Mouse (Mus musculus): ENCODE results near the gene Fbxo31. TPM values are rescaled to one million over a fixed set of nuclear protein-coding genes. Genes with fewer than 3 reads are reported as not detected.
A peak's percentile ranks its signal among the peaks of the same experiment; 100 is the strongest.

The Fbxo31 gene
- total RNA-seq, 2 experiments from 2014 or later = 110 to 116 TPM

DNA sequence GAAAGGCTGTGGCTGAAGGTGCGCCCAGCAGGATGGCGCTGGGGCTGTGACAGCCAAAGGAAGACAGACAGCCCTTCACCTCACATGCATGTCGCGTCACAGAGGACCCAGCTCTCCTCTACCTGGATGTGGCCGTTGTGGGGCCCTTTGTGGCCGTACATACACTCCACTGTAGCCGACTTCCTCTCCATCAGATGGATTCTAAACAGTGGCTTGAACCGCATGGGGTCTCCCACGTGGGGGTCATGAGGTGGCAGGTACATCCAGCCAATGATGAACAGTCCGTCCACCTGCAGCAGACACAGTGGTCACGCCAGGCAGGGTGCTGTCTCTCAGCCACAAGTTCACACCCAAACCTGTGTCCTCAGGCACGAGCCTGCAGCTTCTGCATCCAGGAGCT lies 18.8 kb downstream of the Fbxo31 start:
- no peak for DNase-seq (ENCODE audit: low spot score in 2 of 2)
- no peak for TF ChIP-seq CTCF (conservative IDR thresholded peaks at IDR 0.05)
- Histone ChIP-seq H3K27ac (no peak overlapping the region), H3K4me3 (no peak overlapping the region)

DNA sequence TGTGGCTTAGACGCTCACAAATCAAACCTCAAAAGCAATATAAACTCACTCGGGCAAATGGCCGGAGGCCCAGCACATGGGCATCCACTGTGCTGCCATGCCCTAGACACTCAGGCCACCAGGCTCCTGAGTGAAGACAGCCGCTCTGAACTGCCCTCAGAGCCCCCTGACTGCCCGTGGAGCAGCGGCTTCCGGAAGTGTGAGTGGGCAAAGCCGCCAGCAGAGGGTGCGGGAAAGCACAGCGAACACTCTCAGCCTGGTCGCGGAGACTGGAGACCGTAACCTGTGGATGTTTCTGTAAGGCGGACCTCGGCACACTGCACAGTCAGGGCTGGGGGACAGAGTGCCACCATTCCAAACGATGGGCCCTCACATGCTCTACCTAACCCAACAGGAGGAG lies 20.1 kb downstream of the Fbxo31 start:
- TF ChIP-seq CTCF (conservative IDR thresholded peaks at IDR 0.05) = peak; percentile 23; the same call in 1 of the 2 replicates
- DNase-seq (ENCODE audit: low spot score in 2 of 2) = no peak
- no peak overlapping the region for H3K4me3 ChIP-seq
- H3K27ac ChIP-seq = no peak overlapping the region

GRCm38 (mm10) chr8:121557746-121558145 lies 20.9 kb downstream of the Fbxo31 start:
- Histone ChIP-seq H3K4me3 (no peak overlapping the region), H3K27ac (no peak overlapping the region)
- TF ChIP-seq CTCF (conservative IDR thresholded peaks at IDR 0.05) = no peak
- no peak for DNase-seq (ENCODE audit: low spot score in 2 of 2)

- H3K4me3 ChIP-seq = no peak overlapping the region
- no peak overlapping the region for H3K27ac ChIP-seq
- no peak for TF ChIP-seq CTCF (conservative IDR thresholded peaks at IDR 0.05)
- DNase-seq (ENCODE audit: low spot score in 2 of 2) = no peak
Measured at GRCm38 (mm10) chr8:121553831-121554475, 24.7 kb downstream of the Fbxo31 start.

- no peak overlapping the region for H3K27ac ChIP-seq
- no peak for TF ChIP-seq CTCF (conservative IDR thresholded peaks at IDR 0.05)
- H3K4me3 ChIP-seq = no peak overlapping the region
- no peak for DNase-seq (ENCODE audit: low spot score in 2 of 2)
Measured at GRCm38 (mm10) chr8:121552506-121552905, 26.1 kb downstream of the Fbxo31 start.

DNA sequence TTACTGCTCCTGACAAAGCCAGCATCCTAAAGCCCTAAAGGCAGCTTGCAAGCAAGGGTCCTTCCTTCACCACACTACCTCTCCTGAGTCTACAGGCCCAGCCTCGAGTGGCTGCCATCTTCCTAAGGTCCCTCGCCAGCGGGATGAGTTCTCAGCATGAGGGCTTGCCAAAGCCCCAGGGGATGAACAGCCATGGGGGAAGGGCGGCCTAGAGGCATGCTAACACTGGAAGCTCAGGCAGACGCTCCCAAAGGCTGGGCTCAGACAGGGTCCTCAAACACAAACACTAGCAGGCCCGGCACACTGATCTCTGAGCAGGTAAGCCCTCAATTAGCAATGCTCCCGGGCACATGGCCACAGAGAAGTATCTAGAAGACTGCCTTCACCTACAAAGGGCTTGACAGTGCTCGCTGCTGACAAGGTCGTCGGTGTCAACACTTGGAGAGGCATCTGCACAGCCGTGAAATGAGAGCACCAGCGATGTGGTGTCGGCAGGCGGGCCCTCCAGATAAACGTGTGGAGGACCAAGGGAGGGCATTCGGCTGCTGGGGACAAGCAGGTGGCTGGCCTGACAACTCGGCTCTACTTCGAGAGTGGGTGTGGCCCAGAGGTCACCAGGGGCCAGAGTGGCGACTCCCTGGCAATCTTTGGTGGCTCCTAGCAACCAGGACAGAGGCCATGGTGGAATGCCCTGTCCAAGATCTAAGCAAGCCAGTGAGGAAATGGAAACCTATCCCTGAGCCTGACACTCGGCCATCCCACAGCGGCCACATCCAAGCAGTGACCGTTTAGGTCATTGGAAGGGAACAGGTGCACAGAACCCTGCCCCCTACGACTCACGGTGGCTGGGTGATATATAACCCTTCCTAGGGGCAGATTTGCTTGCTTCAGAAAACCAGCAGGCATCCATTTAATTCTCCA lies 27.3 kb downstream of the Fbxo31 start:
- DNase-seq (ENCODE audit: low spot score in 2 of 2) = no peak
- no peak for TF ChIP-seq CTCF (conservative IDR thresholded peaks at IDR 0.05)
- no peak overlapping the region for H3K4me3 ChIP-seq
- no peak overlapping the region for H3K27ac ChIP-seq

DNA sequence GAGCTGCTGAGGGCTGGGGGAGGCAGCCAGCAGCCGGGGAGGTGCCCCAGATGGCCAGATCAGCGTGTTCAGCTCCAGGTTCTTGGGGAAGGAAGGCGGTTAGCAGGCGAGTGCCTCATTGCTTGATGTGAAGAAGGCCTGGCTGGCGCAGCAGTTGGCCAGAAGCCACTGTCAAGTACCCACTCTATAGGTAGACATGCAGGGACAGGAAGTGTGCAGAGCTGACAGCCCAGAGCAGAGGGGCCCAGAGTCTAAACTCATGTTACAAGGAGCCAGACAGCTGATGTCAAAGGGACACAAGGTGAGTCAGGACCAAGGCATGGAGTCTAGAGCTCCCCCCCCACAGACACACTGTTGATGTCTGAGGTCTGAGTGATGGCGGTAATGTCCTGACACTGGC lies 28.6 kb downstream of the Fbxo31 start:
- TF ChIP-seq CTCF (conservative IDR thresholded peaks at IDR 0.05) = no peak
- Histone ChIP-seq H3K27ac (no peak overlapping the region), H3K4me3 (no peak overlapping the region)
- no peak for DNase-seq (ENCODE audit: low spot score in 2 of 2)

GRCm38 (mm10) chr8:121547132-121547531 lies 31.5 kb downstream of the Fbxo31 start:
- DNase-seq (ENCODE audit: low spot score in 2 of 2) = peak; percentile 55 to 79
- H3K27ac ChIP-seq = no peak overlapping the region
- H3K4me3 ChIP-seq = no peak overlapping the region
- peak; percentile 96 for TF ChIP-seq CTCF (conservative IDR thresholded peaks at IDR 0.05)

GRCm38 (mm10) chr8:121544936-121545335 lies 33.7 kb downstream of the Fbxo31 start:
- H3K27ac ChIP-seq = no peak overlapping the region
- H3K4me3 ChIP-seq = no peak overlapping the region
- DNase-seq (ENCODE audit: low spot score in 2 of 2) = no peak
- TF ChIP-seq CTCF (conservative IDR thresholded peaks at IDR 0.05) = no peak

DNA sequence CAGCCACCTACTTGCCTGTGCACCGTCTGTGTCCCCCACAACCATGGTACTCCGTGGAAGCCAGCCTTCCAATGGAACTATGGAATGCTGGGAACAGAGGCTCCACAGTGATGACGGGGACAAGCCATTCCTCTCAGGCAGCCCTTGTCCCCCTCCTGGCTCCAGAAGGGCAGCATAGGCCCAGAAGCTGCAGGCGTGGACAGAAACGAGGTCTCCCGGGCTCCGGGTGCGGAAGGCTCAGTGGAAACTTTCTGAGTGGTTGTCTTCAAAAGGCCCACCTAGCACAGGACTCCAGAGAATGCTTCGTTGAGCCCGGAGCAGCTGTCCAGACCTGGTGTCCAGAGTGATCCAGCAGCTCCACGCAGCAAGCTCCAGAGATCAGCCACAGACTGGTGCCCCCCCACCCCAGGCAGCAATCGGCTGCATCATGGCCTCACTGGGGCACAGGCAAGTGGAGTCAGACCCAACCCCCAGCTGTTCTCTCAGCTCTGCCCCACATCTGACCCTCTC lies 34.3 kb downstream of the Fbxo31 start, which contains the start of gene 1700018B08Rik:
1700018B08Rik (minus strand) TSS at position 45 of the 510 bp plus-strand sequence.
- no peak within 1 kb of the TSS for H3K27ac ChIP-seq

GRCm38 (mm10) chr8:121542901-121543300 lies 35.7 kb downstream of the Fbxo31 start:
- H3K4me3 ChIP-seq = no peak overlapping the region
- no peak overlapping the region for H3K27ac ChIP-seq
- TF ChIP-seq CTCF (conservative IDR thresholded peaks at IDR 0.05) = no peak
- DNase-seq (ENCODE audit: low spot score in 2 of 2) = no peak

More for the DNA sequence above, 34.3 kb downstream of the Fbxo31 start, which contains the start of gene 1700018B08Rik:
- no peak within 1 kb of the TSS for H3K4me3 ChIP-seq
- no peak for DNase-seq (ENCODE audit: low spot score in 2 of 2)
- no peak for TF ChIP-seq CTCF (conservative IDR thresholded peaks at IDR 0.05)

DNA sequence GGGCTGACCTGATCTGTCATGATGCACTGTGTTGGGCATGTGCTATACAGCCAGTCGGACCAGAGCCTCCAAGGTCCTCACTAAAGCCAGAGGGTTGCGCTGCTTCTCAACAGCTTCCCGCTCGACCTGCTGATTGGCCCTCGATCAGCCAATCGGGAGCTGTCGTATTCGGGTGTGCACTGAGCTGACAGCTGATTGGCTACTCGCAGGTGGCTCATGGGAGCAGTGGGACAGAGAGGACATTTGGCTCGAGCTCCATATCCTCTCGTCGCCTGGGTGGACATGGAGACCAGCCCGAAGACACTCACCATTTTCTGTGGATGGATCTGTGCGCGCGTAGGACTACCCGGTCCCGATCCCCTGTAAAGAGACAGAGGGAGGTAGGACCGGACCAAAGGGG lies 36.7 kb downstream of the Fbxo31 start:
- no peak overlapping the region for H3K27ac ChIP-seq
- DNase-seq (ENCODE audit: low spot score in 2 of 2) = no peak
- no peak for TF ChIP-seq CTCF (conservative IDR thresholded peaks at IDR 0.05)
- no peak overlapping the region for H3K4me3 ChIP-seq

GRCm38 (mm10) chr8:121532381-121532780 lies 46.2 kb downstream of the Fbxo31 start:
- peak; percentile 71 for TF ChIP-seq CTCF (conservative IDR thresholded peaks at IDR 0.05)
- Histone ChIP-seq H3K27ac (no peak overlapping the region), H3K4me3 (no peak overlapping the region)
- DNase-seq (ENCODE audit: low spot score in 2 of 2) = peak in 1 of 2 experiments; percentile 25
